Mouse (Mus musculus) T-helper 17 cell (primary cell): ENCODE measurements around the gene Rpl18.

Experiments
- in situ Hi-C, 2 experiments: fragments of 300-600 bp; cut with MboI, MseI; formaldehyde crosslinking; loops; 1 replicate in 1 of 2; 2 replicates in 1 of 2; pipeline ENCODE4 v1.15.1; 2025; ENCODE audit warnings: high pct_unique_total_duplicates in 2 of 2

Rpl18 gene

DNA sequence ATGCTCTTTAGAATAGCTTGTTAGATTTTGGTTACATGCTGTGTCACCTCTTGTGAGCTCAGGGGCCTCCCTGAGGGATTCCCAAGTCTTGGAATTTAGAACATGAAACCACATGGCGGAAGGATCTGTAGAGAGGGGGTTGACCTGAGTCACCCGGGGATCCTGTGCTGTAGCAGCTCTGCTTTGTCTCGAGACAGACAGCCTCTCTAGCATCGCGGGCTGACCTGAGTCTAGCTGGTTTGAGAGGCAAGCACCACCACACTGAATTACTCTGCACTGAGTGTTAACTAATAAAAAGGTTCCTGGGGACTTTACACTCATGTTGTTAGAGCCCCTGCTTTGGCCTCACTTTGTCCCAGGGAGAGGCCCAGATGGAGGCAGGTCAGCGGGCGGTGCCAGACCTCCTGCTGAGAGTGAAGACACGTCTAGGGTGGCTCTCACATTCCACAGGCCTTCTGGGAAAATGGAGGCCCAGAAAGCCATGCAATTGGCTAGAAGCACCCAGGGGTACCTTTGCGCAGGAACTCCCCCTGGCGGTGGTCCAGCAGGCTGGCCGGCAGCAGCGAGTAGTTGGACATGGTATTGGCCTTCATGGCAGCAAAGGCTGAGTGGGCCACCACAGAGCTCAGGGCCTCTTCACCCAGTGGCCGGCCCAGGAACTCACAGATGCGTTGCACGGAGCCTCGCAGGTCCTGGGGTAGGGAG, 15.6 kb downstream of the Rpl18 start:
- in situ Hi-C loops, result loop anchor here (5.0 to 10.0 kb wide), 4 partner anchors 71 to 301 kb away; partner anchors contain the start of genes Abcc6 (in 1 of the 2) and Nomo1 (in 1 of the 2)

DNA sequence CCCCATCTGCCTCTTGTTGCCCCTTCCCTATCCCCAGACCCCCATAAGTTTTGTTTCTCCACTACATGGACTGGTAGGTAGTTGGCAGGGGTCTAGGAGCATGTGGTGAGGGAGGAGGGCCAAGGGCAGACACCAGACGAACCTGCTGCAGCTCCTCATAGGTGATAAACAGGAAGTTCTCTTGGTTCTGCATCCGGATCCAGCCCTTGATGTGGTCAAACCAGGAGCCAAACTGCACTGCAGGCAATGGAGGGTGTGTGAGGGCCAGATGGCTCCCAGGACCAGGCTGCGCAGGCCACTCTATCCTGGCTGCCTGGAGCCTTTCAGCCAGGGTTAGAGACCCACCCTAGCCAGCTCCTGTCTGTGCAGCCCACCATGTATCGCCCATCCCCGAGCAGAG, 18.2 kb downstream of the Rpl18 start:
- in situ Hi-C loops, result loop anchor here (5.0 to 10.0 kb wide), 4 partner anchors 69 to 299 kb away; partner anchors contain the start of genes Abcc6 (in 1 of the 2) and Nomo1 (in 1 of the 2)

GRCm38 (mm10) chr7:45739162-45739763, 24.0 kb downstream of the Rpl18 start:
- in situ Hi-C loops, result loop anchor here (10.0 kb wide), 1 partner anchor 196 kb away; no protein-coding TSS in a partner anchor

- in situ Hi-C loops, result loop anchor here (10.0 kb wide), 1 partner anchor 195 kb away; no protein-coding TSS in a partner anchor
Measured at GRCm38 (mm10) chr7:45739820-45740219, 24.6 kb downstream of the Rpl18 start.

DNA sequence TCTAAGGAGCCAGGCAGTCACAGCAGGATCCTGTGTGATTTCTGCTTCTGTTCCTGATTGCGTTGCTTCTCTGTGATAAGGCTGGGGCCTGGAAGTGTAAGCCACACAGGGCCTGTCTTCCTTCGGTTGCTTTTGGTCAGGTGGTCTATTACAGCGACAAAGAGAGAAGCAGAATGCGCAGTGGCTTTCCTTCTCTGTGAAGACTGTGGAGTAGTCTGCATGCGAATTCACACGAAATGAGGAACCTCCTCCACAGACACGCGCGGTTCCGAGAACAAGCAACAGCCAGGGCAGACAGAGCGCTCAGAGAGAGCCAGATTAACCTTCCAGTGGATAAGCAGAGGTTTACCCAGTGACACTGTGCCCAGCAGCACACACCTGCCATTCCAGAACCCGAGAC, 26.1 kb downstream of the Rpl18 start:
- in situ Hi-C loops, result no loop called here

GRCm38 (mm10) chr7:45741777-45742176, 26.5 kb downstream of the Rpl18 start:
- in situ Hi-C loops, result no loop called here

- in situ Hi-C loops, result no loop called here
Measured at GRCm38 (mm10) chr7:45742338-45742737, 27.1 kb downstream of the Rpl18 start.

GRCm38 (mm10) chr7:45744387-45744786, 29.1 kb downstream of the Rpl18 start:
- in situ Hi-C loops, result no loop called here

GRCm38 (mm10) chr7:45746518-45746917, 31.3 kb downstream of the Rpl18 start:
- in situ Hi-C loops, result no loop called here

GRCm38 (mm10) chr7:45747450-45747849, 32.2 kb downstream of the Rpl18 start:
- in situ Hi-C loops, result no loop called here

DNA sequence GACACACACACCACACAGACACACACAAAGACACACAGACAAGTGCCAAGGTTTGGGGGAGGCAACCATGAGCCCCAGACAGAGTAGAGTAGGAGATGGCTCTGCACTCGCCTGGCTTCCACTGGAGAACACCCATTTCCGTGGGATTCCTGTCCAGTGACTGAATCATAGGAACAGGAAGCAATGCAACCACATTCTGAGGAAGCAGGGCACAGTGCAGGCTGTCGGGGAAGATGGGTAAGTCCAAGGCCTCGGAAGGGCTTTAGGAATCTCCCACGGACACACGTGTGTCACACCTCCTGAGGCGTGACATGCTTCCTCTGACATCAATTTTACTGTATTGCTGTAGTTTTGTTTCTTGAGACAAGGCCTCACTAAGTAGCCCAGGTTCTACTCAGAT, 32.9 kb downstream of the Rpl18 start:
- in situ Hi-C loops, result no loop called here

- in situ Hi-C loops, result no loop called here
Measured at GRCm38 (mm10) chr7:45749401-45749800, 34.1 kb downstream of the Rpl18 start.

DNA sequence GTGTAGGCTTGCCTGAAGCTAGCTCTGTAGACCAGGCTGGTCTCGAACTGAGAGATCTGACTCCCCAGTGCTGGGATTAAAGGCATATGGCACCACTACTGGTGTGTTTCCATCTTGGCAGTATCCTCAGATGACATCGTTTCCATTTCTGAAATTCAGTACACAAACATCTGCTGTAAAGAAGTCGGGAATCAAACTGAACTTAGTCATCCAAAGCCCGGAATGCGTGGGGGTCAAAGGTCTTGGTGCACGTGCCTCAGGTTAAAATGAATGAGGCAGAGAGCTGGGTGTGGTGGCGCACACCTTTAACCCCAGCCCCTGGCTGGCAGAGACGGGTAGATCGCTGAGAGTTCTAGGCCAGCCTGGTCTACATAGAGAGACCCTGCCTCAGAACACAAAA, 34.9 kb downstream of the Rpl18 start:
- in situ Hi-C loops, result no loop called here

- in situ Hi-C loops, result no loop called here
Measured at GRCm38 (mm10) chr7:45755703-45756102, 40.4 kb downstream of the Rpl18 start.

DNA sequence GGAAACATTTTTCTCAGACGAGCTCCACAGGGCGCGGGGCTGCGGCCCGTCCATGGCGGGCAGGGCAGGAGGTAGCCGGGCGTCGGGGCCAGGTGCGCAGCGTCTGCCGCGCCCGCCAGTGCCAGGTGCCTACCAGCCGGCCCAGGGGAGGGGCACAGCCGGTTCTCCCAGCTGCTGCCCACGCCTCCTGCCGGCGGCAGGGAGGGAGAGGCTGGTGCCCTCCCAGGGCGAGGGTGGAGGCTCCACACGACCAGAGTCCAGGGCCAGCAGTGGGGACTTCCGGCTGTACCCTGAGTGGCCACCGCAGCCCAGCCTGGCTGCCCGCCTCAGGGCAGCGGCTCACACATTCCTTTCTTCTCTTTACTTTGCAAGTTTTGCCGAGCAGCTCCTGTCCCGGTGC, 44.1 kb downstream of the Rpl18 start:
- in situ Hi-C loops, result no loop called here

DNA sequence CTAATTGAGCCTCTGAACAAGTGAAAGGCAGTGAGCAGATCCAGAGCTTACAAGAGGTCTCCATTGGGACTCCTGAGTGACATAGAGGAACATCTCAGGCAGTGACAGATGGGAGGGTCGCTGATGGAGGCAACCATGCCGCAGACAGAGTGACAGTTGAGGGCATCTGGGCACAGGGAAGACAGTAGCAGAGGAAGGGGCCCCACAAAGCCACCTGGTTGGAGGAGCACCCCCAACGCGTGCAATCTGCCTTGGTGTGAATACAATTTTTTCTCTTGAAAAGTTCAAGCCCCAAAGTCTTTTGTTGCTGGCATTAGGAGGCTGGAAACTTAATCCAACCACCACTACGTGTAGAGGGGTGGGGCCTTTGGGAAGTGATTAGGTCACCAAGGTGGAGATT, 44.9 kb downstream of the Rpl18 start:
- in situ Hi-C loops, result no loop called here

DNA sequence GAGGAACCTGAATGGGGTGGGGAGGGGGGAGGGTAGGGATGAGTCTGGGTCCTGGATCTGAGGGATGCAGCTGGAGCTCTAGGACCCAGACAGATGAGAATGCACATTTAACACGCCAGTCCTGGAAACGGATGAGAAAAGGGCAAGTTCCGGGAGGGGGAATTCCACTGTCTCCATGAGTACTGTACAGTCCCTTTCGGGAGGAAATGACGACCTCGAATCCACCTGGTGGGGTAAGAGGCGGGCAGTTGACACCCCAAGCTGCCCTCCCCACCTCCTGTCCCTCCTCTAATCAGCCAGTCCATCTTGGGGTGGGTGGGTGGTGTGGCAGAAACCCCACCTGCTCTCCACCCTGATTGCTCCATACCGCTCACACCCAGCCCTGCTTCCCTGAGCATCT, 50.7 kb downstream of the Rpl18 start:
- in situ Hi-C loops, result no loop called here

DNA sequence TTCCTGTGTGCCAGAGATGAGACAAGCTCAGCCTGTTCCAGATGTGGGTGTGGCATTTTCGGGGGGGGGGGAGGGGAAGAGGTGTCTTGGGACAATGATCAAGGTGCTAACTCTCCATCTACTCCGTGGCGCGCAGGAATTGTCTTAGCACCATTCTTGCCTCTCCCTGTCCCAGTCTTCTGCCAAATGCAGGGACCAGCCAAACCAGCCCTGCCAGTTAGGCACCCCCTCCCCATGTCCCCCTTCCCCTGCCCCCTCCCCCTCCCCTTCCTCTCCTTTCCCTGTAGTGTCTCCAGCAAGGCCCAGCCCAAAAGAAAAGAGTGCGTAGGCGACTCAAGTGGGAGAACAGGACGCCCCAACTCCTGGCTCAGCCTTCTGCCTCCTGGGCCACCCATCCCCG, 51.5 kb downstream of the Rpl18 start:
- in situ Hi-C loops, result no loop called here

GRCm38 (mm10) chr7:45767500-45767899, 52.2 kb downstream of the Rpl18 start:
- in situ Hi-C loops, result no loop called here
